ENCODE assay signal across 10 mouse cellular contexts in the genomic region with DNA sequence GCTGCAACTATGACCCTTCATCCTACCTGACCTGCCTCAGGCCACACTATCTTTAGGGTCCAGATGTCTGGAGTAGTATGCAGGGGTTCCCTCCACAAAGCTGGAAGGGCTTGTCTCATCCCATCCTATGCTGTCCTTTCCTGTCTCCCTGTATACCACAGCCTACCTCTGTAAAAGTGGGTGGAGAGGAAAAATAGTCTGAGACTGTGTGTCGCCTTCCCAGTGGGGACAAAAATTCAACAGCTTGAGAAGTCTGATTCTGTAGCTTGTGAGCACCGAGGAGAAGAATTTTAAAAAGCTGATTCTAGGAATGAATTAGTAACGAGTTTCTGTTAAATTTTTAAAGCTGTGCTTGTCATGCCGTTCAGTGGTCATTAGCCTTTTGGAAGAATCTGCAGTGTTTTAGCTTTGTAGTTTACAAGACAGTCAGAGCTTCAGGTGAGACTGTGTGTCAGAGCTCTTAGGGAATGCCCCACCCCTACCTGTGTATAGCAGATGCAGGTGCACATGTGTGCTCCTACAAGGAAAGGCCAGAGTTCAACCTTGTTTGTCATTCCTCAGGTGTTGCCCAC.
"Had no signal": no experiment of that assay in that cellular context is flagged by ENCODE, and none has a peak within 500 bp of the region (broad histone marks: within the 10 kb centered on the region; RNA-seq: fewer than 3 reads in every experiment).

No protein-coding gene starts in this region.

- DNase-seq: kidney, postnatal 25 days; liver; liver, embryonic 13.5 days; liver, postnatal 0 days; retina, postnatal 1 day; right cerebral cortex, postnatal 14 days; thymus, adult 18-20 months; thymus, postnatal 14 days had no signal

- ATAC-seq: hindbrain, postnatal 0 days; liver, postnatal 0 days; midbrain, embryonic 16.5 days had no signal
